ENCODE assay signal across 10 mouse cellular contexts in genomic region chr12:89148974-89149411, GRCm38 (mm10).
DNase-seq lines count a peak whose midpoint lies in the region; ATAC-seq lines count a peak whose summit lies in the region.
"Had no signal": no experiment of that assay in that cellular context is flagged by ENCODE, and none has a peak within 500 bp of the region (broad histone marks: within the 10 kb centered on the region; RNA-seq: fewer than 3 reads in every experiment).

No protein-coding gene starts in this region.

- peak overlapping the region; percentile 32; the same call in 1 of the 2 replicates for H3K9ac ChIP-seq in midbrain, embryonic 14.5 days (replicated peaks; ENCODE audit: low read length)

- 5% methylated on average over 3 of the region's 3 CpGs for WGBS in midbrain, embryonic 14.5 days

- no peaks in the 10 kb centered on the region for H3K36me3 ChIP-seq in midbrain, embryonic 14.5 days (ENCODE audit: control insufficient read depth, insufficient read depth, low read length)
- H3K36me3 ChIP-seq: heart, embryonic 10.5 days had no signal

- ATAC-seq in midbrain, embryonic 14.5 days (ENCODE audit: low FRiP score, low TSS enrichment): peak; percentile 87

- H3K4me2 ChIP-seq in midbrain, embryonic 14.5 days (ENCODE audit: low read length): peak overlapping the region; percentile 45

- peaks cover 25% of the 10 kb centered on the region for H3K4me1 ChIP-seq in midbrain, embryonic 14.5 days (ENCODE audit: control insufficient read depth, insufficient read depth, low read length)

- no peaks in the 10 kb centered on the region for H3K9me3 ChIP-seq in midbrain, embryonic 14.5 days (ENCODE audit: control insufficient read depth, low read length)
- H3K9me3 ChIP-seq: heart, embryonic 10.5 days had no signal

- H3K4me3 ChIP-seq in midbrain, embryonic 14.5 days (replicated peaks; ENCODE audit: low read depth, low read length): no peak overlapping the region
- H3K4me3 ChIP-seq: heart, embryonic 10.5 days had no signal

- no peaks in the 10 kb centered on the region for H3K27me3 ChIP-seq in midbrain, embryonic 14.5 days (ENCODE audit: control insufficient read depth, insufficient read depth, low read length)

- H3K27ac ChIP-seq in midbrain, embryonic 14.5 days (replicated peaks; ENCODE audit: low read depth, low read length): peak overlapping the region; percentile 88
- H3K27ac ChIP-seq: heart, embryonic 10.5 days had no signal

- DNase-seq in brain, adult 2 months (ENCODE audit: low read depth, low spot score): peak; percentile 59
- peak; percentile 73 for DNase-seq in embryo, embryonic 10.5 days (ENCODE audit: low spot score)
- DNase-seq in forelimb bud, embryonic 11.5 days (ENCODE audit: low read depth, low spot score): peak; percentile 23
- peak; percentile 90 for DNase-seq in midbrain, embryonic 14.5 days
- DNase-seq in MN1 (ENCODE audit: low spot score): no peak
- no peak for DNase-seq in thymus, postnatal 0 days (ENCODE audit: low spot score)
- no peak for DNase-seq in adrenal gland, adult (ENCODE audit: inconsistent age in 2 of 2, low spot score in 1 of 2)
- DNase-seq: lung, adult 2 months; thymus, adult 18-20 months had no signal

Comparison
In these comparisons a context has a peak if more than half of its experiments do, and no peak if none do; other contexts are left out.
1. DNase-seq: peak in brain, adult 2 months (single experiment), embryo, embryonic 10.5 days (single experiment), forelimb bud, embryonic 11.5 days (single experiment) and midbrain, embryonic 14.5 days (single experiment); none in MN1 (single experiment), thymus, postnatal 0 days (single experiment) and adrenal gland, adult (0 of 2).